Mouse (Mus musculus): Measurements from ENCODE around the gene 2200002J24Rik.
"Not testable (repeated sequence)": the region's sequence is repeated elsewhere in the genome, so short reads cannot be mapped to it uniquely, and the experiment has no call there.

2200002J24Rik gene

DNA sequence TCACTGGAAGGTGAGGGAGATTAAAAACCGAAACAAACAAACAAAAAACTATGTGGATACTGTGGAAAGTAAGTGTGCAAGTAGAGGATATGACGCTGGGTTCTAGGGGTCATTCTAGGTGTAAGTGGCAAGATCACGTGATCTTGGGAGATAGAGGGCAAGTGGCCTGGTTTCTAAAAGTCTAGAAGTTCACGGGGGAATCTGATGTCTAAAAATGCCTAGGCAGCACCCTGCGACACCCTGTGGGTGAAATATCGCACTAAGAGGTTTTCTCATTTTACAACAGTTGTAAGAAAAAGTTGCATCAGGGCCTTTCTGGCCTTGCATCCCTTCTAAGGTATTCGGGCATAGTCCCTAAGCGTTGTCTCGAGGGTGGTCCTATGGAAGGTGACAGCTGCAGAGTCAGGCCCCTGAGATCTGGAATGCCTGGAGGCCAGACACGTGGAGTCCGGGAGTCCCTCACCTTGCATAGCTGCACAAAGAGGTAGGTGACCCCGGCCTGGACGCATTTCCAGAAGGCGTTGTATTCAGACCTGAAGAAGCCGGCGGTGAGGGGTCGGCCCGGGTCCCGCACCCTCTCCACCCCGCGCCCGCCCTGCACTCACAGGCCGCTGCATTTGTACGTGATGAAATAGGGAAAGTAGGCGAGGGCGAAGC lies 30.1 kb downstream of the 2200002J24Rik start:
- peak; percentile 70 for DNase-seq (ENCODE audit: low read depth)

DNA sequence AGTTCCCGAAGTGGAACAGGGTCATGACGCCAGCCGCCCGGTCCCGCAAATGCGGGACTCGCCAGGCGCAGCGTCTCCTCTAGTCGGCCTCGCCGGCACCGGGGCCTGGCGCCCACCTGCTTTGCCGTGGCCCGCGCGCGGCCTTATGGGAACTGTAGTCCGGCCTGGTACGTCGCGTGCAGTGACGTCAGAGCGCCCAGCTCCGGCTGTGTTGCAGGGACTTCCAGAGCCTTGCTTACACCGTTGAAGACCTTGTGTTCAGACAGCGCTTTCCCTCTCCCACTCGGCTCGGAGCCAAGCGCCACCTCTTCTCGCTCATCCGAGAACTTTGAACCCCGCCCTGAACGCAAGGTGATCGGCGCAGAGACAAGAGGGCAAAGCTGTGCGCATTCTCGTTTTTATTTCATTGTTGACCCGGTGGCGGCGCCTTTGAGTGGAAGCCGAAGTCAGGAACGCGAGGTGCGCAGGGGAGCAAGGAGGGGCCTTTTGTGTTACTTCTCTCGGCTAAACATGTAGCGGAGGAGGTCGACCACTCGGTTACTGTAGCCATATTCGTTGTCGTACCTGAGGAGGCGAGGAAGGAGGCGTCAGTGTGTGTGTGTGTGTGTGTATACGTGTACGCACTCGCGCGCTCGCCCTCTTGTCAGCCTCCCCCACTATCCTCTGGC lies 30.8 kb downstream of the 2200002J24Rik start, which contains the start of gene Tmem147:
Tmem147 (minus strand) TSS at position 145 of the 668 bp plus-strand sequence.
- peak; percentile 99 for DNase-seq (ENCODE audit: low read depth)

DNA sequence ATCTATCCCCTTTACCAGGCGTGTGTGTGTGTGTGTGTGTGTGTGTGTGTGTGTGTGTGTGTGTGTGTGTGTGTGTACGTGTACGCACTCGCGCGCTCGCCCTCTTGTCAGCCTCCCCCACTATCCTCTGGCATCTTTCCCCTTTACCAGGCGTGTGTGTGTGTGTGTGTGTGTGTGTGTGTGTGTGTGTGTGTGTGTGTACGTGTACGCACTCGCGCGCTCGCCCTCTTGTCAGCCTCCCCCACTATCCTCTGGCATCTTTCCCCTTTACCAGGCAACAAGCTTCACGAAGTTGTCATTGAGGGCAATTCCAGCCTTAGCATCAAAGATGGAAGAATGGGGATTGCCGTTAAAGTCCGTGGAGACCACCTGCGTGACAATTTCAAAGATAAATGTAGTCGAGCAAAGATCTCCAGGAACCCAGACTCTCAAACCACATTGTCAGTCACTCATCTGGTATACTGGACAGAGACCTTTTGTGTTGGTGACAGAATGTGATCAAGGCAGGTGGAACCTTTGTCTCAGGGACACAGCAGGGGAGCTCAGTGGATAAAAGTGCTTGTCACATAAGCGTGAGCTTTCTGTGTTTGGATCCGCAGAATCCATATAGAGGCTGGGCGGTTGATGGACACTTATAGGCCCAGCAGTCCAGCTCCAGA lies 31.5 kb downstream of the 2200002J24Rik start:
- DNase-seq (ENCODE audit: low read depth): not testable (repeated sequence)

- DNase-seq (ENCODE audit: low read depth): peak; percentile 69
These were observed 37.5 kb downstream of the 2200002J24Rik start for GRCm38 (mm10) chr7:30736211-30736610.

DNA sequence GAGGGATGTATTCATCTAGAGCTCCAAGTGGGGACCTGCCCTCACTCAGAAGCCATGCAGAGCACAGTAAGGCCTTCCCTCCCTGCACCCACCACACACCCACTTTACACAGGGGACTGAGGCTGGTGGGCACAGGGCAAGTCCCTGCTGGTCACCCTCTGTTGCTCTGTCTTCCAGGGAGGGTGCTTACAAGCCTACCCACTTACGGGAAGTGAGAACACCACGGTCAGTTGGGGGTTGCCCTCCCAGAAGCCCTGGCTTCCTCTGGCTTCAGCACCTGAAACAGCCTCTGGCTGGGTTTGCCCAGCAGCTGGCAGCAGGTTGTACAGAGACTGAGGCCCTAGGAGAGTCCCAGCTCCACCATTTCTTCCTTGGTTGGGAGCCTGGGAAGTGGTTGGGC lies 43.8 kb downstream of the 2200002J24Rik start:
- peak; percentile 42 for DNase-seq (ENCODE audit: low read depth)

DNA sequence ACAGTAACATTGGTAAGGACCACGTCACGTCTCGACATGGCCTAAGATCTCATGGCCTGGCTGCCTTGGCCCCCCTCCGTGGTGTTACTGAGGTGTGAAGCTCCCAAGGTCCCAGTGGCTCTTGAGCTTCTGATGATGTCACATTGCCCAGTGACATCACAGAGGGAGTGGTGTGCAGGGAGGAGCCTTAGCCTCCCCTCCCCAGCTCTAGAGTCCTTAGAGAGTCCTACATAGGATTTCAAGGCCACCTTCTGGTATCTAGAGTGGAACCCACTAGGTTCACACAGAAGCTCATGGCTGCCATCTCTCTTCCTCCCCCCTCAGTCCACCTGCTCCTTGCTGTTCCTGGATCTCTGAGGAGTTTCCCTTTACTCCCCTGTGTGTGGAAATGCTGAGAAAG lies 44.9 kb downstream of the 2200002J24Rik start, which contains the start of gene Gapdhs:
Gapdhs (minus strand) TSS at position 65 of the 400 bp plus-strand sequence.
- DNase-seq (ENCODE audit: low read depth): not testable (repeated sequence)

DNA sequence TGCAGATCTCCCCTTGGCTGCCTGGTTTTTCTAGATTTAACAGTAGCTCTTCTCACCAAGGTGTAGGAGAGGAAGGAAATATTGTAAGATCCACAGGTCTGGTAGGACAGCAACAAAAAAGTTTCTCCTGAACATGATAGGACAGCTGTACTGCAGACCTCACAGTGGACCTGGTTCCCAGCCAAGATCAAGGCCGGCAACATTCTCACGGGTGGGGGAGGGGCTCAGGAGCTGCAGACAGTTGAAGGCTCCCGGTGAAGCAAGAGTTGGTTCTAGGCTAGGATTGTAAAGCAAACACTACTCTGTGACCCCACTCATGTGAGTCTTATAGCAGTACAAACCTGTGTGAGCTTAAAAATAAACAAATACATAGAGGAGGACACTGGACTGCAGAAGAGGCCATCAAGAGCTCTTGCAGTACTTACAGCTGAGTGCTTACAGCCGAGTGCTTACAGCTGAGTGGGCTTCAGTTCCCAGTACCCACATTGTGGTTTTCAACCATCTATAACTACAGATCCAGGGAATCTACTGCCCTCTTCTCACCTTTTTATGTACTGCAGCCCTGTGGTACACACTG lies 45.4 kb downstream of the 2200002J24Rik start:
- DNase-seq (ENCODE audit: low read depth): no peak

DNA sequence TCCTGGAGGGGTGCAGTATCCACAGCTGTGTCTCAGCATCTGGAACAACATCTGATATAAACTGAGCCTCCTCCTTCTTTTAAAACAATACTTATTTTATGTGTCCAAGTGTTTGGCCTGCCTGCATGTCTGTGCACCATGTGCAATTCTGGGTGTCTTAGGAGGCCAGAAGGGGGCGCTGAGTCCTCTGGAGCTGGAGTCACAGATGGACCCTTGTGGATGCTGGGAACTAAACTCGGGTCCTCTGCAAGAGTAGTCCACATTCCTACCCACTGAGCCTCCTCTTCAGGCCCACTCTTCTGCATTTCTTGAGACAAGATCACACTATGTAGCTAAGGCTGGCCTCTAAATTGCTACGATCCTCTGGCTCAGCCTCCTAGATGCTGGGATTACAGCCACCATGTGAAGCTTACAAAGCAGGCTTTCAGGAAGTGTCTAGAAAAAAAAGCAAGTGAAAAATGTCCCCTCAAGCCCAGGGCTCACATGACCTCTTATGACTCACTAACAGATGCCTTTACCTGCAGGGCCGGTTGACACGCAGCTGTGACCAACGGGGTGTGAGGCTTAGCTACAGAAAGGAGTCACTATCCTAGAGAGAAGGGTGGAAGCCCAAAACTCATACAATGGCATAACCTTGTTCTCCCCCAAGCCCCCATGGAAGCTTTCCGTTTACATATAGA lies 48.9 kb downstream of the 2200002J24Rik start:
- no peak for DNase-seq (ENCODE audit: low read depth)

All from 416B (cell line).